Mouse (Mus musculus) stomach, postnatal 0 days (tissue): ENCODE data around the gene Pias3.

Experiments used
- CTCF ChIP-seq: IDR thresholded peaks from 2 replicates; pipeline ENCODE4 v1.5.1; 2016; ENCODE audit warnings: antibody characterized with exemption, low read depth, mild to moderate bottlenecking, moderate library complexity
- EP300 ChIP-seq: optimal IDR thresholded peaks from 2 replicates; pipeline ENCODE3; 2016; ENCODE audit warnings: antibody characterized with exemption

DNA sequence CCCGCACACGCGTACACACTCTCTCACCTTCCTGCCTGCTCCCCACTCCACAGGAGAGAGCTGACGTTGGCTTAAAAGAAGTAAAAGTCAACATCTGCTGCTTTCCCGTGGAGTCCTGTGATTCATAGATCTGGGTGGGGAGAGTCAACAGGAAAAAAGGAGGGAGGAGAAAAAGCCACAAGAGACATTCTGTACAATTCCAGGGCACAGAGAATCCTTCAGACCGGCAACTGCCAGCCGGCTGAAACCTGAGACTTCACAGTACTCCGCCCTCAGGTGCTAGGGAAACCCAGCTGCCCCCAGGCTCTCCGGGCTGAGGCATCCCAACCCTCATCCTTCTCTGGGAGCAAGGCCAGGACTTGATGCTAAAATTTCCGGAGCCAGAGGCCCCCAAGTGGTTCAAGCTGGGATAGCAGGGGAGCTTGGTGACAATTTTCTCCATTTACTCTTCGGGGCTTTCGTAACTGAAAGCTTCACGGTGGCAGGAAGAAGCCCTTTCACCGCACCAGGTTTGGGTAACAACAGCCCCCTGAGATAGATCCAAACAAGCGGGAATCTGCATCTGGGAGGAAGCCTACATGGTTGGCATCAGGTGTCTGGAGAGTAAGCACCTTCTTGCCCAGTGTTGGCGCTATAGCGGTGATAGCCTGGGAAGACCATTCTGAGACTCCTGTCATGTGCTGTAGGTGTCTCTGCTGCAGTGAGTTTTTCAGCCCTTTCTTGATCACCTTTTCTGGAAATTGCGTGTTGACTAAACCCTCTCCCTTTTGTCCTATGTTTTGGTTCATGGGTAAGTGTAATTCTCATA, 32.5 kb upstream of the Pias3 start:
- peak; percentile 86 for TF ChIP-seq CTCF
- no peak for TF ChIP-seq EP300
